Mouse (Mus musculus) megakaryocyte-erythroid progenitor cell, adult 5-6 weeks (primary cell): ENCODE measurements at regions not wholly inside any gene's neighbourhood (a gene's known extent, or its start where the extent isn't known, plus 50 kb on each side); places are given as distances from the start of the nearest gene placed in this dataset.
A peak's percentile ranks its signal among the peaks of the same experiment; 100 is the strongest.
"Not testable (repeated sequence)": the region's sequence is repeated elsewhere in the genome, so short reads cannot be mapped to it uniquely, and the experiment has no call there.

Source experiments
- ATAC-seq: replicated peaks from 2 replicates; pipeline ENCODE4 v1.8.0; 2016; ENCODE audit warnings: mild to moderate bottlenecking, inconsistent platforms; ENCODE audit not compliant: severe bottlenecking, poor library complexity, low FRiP score, low TSS enrichment

DNA sequence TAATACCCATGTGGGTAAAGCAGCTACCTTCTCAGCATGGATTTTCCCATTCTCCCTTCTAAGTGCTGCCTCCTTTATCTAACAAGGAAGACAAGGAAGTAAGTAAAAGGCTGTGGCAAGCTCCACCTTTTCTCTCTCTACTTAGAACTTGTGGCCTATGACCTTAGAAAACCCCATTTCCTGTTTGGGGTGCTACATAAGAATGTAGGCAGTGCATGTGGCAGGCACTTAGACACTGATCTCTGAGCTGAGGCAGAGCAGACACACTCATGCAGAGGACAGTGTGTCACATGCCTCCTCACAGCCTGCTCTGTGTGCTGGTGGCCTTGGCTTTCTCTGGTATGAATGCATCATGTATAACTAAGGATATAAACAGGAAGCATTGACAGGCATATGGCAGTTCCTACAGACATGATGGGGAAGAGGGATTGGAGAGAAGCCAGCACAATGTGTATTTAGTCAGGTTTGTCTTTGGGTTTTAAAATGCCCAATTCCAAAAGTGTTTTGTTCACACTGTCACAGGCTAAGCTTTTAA is 694.5 kb downstream of the Dad1 start:
- not testable (repeated sequence) for ATAC-seq

DNA sequence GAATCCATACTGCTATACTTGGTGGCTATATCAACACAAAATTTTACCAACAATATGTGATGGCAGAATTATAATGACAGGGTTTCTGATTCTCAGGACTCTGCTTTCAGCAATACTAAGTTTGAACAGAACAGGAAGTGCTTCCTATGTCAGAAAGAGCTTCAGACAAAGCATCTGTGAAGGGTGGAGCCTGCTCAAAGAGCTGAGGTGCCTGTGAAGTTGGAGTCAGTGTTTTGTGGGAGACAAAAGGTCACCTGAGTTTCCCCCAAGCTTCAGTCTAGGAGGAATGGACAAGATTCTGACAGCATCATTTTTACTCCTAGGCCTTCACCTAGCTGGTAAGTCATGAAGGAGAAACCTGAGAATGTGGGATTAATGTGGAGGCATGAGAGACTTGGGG is 700.1 kb downstream of the Dad1 start:
- ATAC-seq: no peak

DNA sequence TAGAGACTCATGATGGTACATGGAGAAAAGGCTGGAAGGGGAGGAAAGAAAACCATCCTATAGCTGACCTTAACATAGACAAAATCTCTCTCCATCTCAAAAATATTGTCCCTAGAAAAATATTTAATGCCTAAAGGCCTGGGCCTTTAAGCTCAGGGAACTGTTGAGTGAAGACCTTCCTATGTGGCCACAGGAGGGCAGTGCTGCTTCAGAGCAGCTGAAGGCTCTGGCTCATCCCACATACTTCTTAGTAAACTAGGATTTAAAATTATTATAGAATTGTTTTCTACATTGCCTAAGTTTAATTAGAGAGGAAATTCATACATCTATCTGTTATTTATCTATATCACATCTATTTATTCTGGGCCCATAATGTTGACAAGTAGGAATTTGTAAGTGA is 706.5 kb downstream of the Dad1 start:
- not testable (repeated sequence) for ATAC-seq

DNA sequence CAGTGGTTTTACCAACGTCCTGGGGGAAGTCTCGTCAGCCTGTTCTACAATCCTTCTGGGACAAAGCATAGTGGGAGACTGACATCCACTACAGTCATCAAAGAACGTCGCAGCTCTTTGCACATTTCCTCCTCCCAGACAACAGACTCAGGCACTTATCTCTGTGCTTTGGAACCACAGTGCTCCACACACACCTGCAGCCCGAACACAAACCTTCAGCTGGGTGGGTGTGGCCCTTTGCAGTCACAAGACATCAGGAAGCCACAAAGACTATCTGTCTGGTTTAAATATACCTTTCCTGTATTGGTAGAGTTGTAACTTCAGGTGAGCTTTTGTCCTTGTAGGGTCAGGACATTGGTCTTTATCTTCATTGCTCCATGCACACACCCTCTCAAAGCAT is 708.6 kb downstream of the Dad1 start:
- no peak for ATAC-seq

DNA sequence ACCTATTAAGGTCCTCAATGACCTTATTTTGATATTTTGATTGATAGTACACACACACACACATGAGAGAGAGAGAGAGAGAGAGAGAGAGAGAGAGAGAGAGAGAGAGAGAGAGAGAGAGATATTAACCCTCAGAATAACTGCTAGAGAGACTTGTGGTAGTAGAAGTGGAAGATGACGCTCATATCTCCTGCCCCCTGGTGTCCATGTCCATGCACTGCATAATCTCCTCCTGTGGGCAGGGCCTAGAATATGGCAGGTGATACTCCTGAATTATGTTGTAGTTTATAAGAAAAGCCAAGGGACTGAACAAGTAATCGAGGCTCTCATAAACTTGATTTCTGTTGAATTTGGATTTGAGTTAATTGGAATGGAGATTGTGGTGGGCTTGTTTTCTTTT is 712.3 kb downstream of the Dad1 start:
- peak; percentile 93 for ATAC-seq

DNA sequence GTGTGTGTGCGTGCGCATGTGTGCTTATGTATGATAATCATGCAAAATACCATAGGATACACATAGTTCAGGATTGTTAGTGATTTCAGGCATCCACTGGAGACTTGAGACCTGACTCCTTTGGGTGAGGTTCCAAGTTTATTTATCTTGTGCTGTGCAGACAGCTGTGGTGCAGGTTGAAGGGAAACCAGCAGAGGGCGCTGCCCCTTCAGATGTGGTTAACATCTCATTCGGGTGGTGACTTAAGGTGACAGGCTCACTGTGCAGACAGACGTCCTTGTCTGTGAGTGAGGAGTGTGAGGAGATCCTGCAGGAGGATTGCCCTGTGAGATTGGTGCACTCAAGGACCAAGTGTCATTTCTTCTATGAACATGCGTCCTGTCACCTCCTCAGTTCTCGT is 716.0 kb downstream of the Dad1 start:
- 0 out of 2 replicates have a peak, but pooled peaks have one; percentile 61 for ATAC-seq

DNA sequence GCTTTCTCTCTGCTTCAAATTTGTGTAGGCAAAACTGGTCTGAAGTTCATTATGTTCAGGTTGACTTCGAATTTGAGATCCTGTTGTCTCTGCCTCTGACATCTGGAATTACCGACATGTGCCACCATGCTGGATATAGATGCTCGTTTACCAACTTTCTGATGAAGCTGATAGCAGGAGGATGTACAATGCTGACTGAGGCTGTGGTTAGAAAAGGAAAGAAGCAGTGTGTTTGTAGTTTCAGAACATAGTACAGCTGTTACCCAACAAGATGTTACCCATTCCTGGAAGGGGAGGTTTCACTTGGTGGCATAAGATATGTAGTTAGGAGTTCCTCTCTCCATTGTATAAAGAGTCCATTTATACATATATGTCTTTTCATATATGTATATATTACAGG is 730.5 kb downstream of the Dad1 start:
- ATAC-seq: not testable (repeated sequence)

DNA sequence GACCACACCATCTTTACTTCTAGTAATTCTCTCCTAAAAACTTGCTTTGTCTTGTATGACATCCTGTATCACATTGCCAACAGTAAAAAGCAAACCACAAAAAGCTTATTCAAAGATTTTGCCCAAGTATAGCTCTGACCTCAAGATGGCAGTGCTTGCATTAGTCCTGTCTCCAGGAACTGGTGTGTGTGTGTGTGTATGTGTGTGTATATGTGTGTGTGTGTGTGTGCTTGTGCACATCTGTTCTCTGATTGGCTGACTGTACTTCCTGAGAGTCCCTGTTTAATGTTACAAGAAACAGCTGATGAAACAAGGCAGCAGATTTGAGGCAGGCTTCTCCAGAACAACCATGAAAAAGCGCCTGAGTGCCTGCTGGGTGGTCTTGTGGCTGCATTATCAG is 735.0 kb downstream of the Dad1 start:
- not testable (repeated sequence) for ATAC-seq

DNA sequence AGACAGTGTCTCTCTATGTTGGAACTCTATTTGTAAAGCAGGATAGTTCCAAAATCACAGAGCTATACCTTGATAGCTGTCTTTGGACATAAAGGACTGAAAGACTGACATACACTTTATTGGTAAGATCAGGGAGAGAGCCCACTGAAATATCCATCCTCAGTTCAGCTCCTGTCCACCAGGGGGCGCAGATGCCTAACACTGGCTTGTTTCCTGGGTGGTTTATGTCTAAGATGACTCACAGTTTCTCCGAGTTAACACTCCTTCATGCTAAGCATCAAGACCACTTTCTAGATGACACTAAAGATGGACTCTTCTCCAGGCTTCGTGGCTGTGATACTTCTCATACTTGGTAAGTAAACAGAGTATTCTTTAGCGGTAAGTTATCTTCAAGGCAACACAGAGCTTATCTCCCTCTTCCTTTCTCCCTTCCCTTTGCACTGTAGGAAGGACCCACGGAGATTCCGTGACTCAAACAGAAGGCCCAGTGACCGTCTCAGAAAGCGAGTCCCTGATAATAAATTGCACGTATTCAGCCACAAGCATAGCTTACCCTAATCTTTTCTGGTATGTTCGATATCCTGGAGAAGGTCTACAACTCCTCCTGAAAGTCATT is 737.2 kb downstream of the Dad1 start:
- ATAC-seq: peak; percentile 91

DNA sequence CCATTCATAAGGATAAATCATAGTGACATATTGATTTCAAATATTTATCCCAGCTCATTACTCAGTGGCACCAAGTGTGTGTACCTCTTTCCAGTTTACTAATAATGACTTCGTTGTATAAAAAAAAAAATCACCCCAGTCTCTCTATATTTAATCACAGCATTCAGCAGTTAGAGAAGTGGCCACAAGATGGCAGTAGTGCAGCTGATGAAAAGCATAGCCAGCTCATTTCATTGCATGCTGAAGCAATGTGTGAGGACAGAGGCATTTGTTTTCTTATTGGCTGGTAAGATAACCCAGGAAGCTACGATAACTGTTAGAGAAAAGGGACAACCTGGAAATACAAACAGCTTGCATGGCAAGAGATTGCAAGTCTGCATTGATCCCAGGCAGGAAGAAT is 748.5 kb downstream of the Dad1 start:
- ATAC-seq: peak; percentile 77

DNA sequence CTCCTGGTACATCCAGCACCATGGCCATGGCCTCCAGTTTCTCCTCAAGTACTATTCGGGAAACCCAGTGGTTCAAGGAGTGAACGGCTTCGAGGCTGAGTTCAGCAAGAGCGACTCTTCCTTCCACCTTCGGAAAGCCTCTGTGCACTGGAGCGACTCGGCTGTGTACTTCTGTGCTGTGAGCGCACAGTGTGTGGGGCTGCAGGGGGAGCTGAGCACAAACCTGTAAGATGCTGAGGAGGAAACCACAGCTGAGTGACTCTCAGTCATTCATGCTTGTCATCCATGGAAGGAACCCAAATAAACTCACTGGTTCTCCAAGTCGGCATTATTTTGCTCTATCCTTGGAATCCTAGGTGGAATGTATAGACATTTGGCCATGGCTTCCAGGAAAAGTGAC is 765.5 kb downstream of the Dad1 start:
- not testable (repeated sequence) for ATAC-seq

DNA sequence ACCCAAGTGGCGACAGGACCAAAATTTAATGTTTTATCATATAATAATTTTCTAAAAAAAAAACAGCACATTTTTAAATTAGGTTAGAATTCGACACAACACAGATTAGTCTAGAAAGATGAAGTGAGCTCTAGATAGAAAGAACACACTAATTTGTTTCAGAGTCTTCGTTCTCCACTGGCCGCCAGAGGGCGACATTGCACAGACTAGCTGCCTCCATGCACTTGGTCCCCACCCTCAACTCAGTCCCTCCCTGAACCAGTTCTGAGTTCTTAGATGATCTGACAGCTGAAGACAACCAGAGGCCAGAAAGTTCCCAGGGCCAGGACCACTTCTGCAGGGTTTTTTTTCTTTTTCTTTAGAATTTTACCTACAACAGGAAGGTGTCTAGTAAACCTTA is 766.3 kb downstream of the Dad1 start:
- peak; percentile 94 for ATAC-seq

DNA sequence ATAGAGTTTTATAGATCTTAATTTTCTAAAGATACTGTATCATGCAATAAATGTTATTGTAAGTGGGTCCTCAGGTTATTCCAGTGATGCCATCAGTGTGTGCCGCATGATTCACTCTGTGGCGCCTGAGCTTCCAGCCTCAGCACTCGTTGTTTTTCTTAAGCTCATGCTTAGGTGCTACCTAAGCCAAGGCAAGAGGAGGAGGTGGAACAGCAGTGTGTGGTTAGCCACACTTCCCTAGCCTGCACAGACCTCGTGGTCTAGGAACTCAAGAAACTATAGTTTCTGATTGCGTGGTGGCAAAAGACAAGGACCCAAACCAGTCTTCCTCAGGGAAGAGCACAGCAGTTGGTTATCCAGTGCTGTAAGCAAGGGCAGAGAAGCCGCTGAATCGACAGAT is 779.7 kb downstream of the Dad1 start:
- not testable (repeated sequence) for ATAC-seq

DNA sequence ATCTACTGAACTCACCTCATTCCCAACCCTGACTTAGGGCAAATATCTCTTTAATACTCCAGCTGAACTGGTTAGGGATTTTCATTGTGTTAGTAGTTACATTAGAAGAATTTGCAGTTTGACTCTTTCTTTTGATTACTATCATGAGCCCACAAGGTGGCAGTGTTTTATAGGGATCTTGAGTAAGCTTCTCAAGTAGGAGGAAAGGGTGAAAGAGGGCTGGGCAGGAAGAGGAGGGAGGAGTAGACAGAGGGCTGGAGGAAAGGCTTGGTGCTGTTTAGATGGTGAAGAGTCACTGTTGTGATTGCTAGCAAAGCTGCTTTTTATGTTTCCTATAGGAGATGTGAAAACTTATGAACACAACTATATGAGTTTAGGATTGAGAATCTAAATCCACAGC is 793.1 kb downstream of the Dad1 start:
- peak; percentile 67 for ATAC-seq

DNA sequence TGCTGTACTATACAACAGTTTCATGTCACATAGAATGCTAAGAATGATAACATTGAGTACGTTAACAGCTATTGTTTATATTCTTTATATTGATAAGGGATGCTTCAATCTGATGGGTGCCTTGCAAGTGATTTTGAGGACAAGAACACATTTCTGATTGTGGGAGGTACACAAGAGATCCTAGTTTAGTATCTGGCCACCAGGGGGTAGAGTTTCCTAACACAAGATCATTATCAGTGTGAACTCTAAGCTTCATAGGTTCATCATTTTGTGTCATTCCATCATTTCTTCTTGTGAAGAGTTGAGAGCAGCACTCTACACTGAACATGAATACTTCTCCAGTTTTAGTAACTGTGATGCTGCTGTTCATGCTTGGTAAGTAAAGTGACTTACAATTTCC is 799.9 kb downstream of the Dad1 start:
- ATAC-seq: no peak

DNA sequence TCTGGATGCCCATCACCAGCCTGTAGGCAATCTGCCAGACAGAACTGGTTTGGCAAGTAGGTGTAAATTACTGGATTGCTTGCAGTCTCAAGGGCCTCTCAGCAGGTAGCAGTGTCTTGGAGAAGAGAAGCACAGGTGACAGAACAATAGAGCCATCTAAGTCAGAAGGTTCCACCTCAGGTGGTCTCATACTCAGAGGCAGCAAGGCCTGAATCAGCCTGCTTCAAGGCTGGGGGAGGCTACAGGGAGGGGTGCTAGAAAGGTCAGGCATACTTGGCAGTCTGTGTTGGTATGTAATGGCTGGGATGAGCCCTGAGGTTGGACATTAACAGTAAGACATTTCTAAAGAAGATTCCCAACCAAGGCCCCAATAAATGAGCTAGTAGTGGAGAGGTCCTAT is 814.3 kb downstream of the Dad1 start:
- not testable (repeated sequence) for ATAC-seq

DNA sequence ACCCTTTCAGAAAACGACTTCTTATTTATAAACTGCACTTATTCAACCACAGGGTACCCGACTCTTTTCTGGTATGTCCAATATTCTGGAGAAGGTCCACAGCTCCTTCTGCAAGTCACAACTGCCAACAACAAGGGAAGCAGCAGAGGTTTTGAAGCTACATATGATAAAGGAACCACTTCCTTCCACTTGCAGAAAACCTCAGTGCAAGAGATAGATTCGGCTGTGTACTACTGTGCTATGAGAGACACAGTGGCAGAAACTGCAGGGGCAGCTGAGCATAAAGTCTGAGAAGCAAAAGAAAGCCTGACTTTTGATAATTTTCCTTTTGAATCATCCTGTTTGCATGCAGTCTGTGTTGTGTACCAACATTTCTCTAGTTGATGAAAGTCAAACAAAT is 823.8 kb downstream of the Dad1 start:
- not testable (repeated sequence) for ATAC-seq

DNA sequence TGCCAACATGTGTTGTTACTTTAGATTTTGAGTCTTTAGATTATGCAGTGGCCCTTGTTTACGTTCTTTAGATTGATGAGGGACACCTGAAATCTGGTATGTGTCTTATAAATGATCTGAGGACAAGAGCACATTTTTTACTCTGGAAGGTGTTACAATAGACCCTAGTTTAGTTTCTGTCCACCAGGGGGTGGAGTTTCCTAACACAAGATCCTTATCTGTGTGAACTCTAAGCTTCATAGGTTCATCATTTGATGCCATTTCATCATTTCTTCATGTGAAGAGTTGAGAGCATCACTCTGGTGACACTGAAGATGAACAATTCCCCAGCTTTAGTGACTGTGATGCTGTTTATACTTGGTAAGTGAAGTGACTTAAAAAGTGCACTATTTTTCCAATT is 825.5 kb downstream of the Dad1 start:
- 0 out of 2 replicates have a peak, but pooled peaks have one; percentile 47 for ATAC-seq

DNA sequence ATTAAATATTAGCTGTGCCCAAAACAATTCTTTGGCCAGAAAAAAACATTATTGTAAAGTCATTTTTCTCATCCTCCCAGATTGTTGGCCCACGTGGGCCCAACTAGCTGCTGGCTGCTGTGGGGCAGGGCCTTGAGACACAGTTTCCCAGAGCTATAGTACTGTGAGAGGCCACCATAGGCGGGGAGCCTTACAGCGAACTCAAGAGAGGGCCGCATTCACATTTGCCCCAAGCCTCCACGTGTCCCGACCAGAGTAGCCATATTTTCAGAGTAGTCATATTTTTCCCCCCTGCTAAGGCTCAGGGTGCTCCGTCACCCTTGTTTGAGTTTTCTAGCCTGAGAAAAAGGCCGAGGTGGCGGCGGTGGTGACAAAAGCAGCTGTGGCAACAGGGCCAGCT is 826.3 kb downstream of the Dad1 start:
- not testable (repeated sequence) for ATAC-seq

DNA sequence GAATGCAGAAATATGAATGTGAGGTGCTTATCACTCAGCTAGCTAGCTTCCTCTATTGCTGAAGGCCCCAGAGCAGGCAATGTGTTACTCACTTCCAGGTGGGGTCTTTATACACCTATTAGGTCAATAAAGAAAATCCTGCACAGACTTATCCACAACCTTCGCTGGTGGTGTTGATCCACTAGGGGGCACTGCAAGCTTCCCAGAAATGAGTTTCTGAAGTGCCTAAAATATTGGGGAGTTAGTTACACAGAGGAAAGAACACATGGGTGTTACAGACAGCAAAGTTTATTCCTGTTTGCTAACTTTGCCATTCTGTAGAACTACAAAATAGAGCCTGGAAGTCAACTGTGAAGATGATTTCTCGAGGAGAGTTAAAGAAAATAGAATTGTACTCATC is 836.9 kb downstream of the Dad1 start:
- ATAC-seq: not testable (repeated sequence)

DNA sequence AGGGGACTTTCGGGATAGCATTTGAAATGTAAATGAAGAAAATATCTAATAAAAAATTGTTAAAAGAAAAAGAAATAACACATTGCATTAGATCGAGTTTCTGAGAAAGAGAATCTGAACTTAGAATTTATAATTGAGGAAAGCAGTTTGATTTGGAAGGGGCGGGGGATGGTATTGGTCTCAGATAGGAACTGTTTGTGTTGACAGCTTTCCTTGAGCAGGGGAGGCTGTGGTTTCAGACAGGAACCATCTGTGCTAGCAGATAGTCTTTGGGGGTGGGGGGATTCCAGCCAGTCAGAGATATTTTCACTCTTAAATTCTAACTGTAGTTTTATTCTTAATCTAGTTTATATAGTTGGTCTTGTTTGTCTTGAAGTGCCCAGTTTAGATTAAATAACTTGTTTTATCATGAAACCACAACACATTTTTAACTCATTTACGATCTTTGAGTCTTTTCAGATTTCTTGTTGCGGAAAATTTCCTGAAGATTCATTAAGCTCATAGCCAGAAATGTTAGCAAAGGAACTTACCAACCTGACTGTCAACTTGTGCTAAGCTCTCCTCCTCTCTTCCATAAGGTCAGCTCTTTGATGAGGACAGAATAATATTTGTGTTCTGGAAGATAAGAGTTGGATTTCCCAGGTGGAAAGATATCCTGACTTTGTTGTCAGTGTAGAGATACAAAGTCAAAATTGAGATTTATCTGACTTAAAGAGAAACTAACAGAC is 846.2 kb downstream of the Dad1 start:
- peak; percentile 65 for ATAC-seq
